Mouse (Mus musculus) bone marrow, adult 2 months (tissue): ENCODE measurements around the gene Bsn. TPM values are rescaled to one million over a fixed set of nuclear protein-coding genes. Genes with fewer than 3 reads are reported as not detected.

Source experiments
- H3K27ac ChIP-seq: fragments of 200-500 bp; 2 replicates; pipeline ENCODE4 v1.5.1; 2012; ENCODE audit warnings: low read depth, mild to moderate bottlenecking, control low read depth, inconsistent platforms, low read length; ENCODE audit not compliant: control insufficient read depth, poor library complexity, insufficient read depth
- H3K4me1 ChIP-seq: fragments of 200-500 bp; 2 replicates; pipeline ENCODE4 v1.6.1; 2011; ENCODE audit warnings: low read length; ENCODE audit not compliant: control insufficient read depth, insufficient read depth
- H3K4me3 ChIP-seq: fragments of 200-500 bp; replicated peaks from 2 replicates; pipeline ENCODE3; 2011; ENCODE audit warnings: mild to moderate bottlenecking, low read depth, low read length, control low read depth; ENCODE audit not compliant: control insufficient read depth
- CTCF ChIP-seq: fragments of 200-500 bp; IDR thresholded peaks from 2 replicates; pipeline ENCODE4 v1.5.1; 2011; ENCODE audit warnings: low read length, control low read depth; ENCODE audit not compliant: control insufficient read depth, insufficient read depth
- POLR2A ChIP-seq: fragments of 200-500 bp; IDR thresholded peaks from 2 replicates; pipeline ENCODE4 v1.6.1; 2011; ENCODE audit warnings: low read depth, mild to moderate bottlenecking, control low read depth, low read length, borderline replicate concordance; ENCODE audit not compliant: control insufficient read depth
- WGBS: fragments of 180-500 bp; shearing (Covaris S2); methylation state at CpG from one replicate; pipeline ENCODE4 v1.1.7; 2018; 5-methylcytosine and 5-hydroxymethylcytosine counted together
- polyA plus RNA-seq: library from polyadenylated mRNA; stranded (reverse); fragments of >200 nt; gene quantifications from 2 replicates; pipeline ENCODE4 v1.2.4, GENCODE M21; 2011; ENCODE audit warnings: low replicate concordance; ENCODE audit not compliant: missing spikeins, insufficient read depth, insufficient read length

The Bsn gene
- polyA plus RNA-seq, 1 experiment: 1.9 TPM

DNA sequence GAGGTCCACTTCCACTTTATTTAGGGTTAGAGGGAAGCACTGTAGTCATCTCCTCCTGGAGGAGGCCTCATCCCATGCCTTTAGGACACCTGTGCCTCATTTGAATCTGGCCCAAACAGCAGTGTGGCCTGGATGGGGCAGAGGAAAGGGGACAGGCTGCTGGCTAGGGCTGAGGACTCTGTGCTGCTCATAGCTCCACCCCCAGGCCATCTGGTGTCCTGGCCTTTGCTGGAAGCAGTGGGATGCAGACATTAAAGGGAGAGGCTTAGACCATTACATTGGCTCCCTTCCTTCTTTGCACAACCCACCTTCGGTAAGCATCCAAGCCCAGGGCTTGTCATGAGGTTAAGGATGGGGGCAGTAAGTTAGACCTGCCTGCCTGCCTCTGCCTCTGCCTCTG is 56.7 kb downstream of the Bsn start:
- TF ChIP-seq POLR2A (no peak), CTCF (no peak)
- no peak overlapping the region for H3K4me3 ChIP-seq
- H3K4me1 ChIP-seq: no peaks in the 10 kb centered on the region
- H3K27ac ChIP-seq: no peak overlapping the region
- WGBS: 82% methylated on average over 1 of the region's 1 CpGs

DNA sequence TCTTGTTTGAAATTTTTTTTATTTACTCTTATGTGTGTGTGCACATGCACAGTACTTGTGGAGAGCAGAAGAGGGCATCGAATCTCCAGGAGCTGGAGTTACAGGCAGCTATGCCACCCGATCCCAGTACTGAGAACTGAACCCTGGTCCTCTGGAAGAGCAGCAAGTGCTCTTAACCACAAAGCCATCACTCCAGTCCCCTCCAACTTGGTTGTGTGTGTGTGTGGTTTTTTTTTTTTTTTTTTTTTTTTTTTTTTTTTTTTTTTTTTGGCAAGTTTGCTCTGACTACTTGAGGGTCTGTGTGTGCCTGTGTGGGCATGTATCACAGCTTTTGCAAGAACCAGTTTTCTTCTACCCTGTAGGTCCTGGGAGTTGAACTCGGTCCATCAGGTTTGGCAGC is 57.8 kb downstream of the Bsn start:
- H3K4me1 ChIP-seq: no peaks in the 10 kb centered on the region
- H3K27ac ChIP-seq: no peak overlapping the region
- H3K4me3 ChIP-seq: no peak overlapping the region
- TF ChIP-seq CTCF (no peak), POLR2A (no peak)
- 84% methylated on average over 3 of the region's 3 CpGs for WGBS

DNA sequence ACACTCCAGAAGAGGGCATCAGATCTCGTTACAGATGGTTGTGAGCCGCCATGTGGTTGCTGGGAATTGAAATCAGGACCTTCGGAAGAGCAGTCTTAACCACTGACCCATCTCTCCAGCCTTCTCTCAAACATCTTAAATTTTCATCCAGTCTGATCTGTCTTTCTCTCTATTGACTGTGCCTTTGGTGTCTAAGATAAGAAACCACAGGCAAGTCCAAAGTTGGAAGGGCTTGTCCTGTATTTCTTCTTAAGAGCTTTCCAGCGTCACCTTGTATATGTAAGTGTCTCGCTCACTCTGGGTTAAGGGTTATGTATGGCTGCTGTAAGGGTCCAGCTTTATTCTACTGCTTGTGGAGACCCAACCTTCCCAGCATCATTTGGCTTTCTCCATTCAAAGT is 58.7 kb downstream of the Bsn start:
- TF ChIP-seq CTCF: no peak
- TF ChIP-seq POLR2A: no peak
- no peaks in the 10 kb centered on the region for H3K4me1 ChIP-seq
- 53% methylated on average over 5 of the region's 5 CpGs for WGBS
- no peak overlapping the region for H3K27ac ChIP-seq
- H3K4me3 ChIP-seq: no peak overlapping the region

DNA sequence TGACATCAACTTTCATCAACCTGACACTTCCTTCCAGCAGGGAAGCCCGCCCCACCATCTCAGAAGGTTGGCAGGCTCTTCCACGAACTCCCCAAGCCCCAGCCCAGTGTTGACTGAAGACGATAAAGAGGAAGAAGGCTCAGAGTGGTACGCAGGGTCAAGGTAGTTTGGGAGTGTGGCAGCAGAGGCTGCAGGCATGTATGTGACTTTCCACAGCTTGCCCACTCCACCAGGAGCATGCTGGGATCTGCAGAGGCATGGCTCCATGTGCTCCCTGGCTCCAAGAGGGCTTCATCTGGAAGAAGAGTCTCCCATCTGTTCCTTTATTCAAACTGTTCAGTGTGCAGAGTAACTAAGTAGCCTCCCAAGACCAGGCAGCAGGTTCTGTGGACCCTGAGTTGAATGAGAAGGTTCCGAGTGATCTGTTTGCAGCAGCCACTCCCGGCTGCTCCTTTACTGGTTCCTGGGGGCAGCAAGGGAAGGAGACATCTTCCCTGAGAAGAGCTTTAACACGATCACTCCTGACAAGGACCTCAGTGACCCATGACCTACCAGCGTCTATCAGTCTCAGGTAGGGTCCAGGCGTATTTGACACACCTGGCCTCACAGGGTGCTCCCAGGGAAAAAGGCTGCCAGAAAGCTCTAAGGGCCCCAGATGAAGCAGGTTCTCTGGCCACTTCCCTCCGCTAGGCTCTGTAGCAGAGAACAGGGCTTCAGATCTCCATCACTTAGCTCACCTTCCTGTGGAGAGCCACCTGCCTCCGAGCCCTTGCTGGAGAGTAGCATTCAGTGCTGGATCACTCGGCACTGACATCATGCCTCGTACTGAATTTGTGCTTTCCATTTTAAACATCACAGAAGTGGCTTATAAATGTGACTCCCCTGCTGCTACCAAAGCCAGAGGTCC is 60.9 kb downstream of the Bsn start:
- H3K27ac ChIP-seq: no peak overlapping the region
- H3K4me1 ChIP-seq: no peaks in the 10 kb centered on the region
- 61% methylated on average over 13 of the region's 13 CpGs for WGBS
- H3K4me3 ChIP-seq: no peak overlapping the region
- no peak for TF ChIP-seq POLR2A
- no peak for TF ChIP-seq CTCF

DNA sequence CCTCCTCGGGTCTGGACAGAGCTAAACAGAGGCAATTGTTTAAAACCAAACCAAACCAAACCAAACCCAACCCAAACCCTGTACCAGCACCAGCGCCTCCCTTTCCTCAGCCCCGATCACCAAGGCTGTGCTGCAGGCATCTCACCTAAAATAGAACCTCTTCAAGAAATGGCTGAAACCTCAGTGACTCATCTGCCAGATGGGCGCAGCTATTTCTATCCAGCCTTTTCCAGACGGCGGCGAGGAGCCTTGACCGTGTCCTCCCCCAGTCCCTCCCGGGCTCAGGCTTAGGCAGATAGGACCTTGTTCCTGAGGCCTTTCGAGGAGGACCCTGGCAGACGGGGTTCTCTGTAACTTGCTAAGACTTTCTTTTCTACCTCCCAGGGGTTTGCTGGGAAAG is 61.9 kb downstream of the Bsn start:
- TF ChIP-seq CTCF (no peak), POLR2A (no peak)
- no peak overlapping the region for H3K27ac ChIP-seq
- H3K4me1 ChIP-seq: no peaks in the 10 kb centered on the region
- H3K4me3 ChIP-seq: no peak overlapping the region
- 85% methylated on average over 11 of the region's 11 CpGs for WGBS

DNA sequence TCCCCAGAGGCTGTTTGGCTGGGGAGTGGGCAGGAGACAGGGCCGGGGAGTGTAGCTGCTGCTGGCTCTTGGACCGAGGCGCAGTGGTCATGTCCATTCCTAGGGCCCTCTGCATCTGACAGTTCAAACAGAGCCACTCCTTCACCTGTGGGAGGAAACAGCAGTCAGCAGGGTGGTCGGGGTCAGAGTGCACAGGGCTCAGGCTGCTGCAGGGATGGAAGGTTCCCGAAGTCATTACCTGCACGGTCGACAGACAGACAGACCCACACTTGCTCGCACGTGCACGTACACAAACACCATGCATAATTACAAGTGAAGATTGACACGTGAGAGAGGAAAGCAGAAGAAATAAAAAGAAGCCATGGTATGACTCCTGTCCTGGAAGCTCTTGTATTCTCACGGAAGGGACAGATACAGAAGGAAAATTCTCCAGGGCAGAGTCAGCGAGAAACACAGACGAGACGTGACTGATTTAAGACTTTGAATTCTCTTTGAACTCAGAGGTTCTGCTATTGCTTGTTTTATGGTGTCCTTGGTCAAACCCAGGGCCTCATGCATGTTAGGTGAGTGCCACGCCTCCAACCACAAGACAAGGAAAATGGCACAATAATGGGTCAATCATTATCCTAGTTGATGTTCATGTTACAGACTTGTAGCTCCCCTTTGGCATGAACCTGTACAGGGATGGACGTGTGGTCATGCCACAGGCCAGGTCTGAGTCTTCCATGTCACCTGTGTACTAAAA is 63.6 kb downstream of the Bsn start:
- TF ChIP-seq POLR2A (no peak), CTCF (no peak)
- Histone ChIP-seq H3K27ac (no peak overlapping the region), H3K4me3 (no peak overlapping the region), H3K4me1 (no peaks in the 10 kb centered on the region)
- WGBS: 83% methylated on average over 17 of the region's 17 CpGs

DNA sequence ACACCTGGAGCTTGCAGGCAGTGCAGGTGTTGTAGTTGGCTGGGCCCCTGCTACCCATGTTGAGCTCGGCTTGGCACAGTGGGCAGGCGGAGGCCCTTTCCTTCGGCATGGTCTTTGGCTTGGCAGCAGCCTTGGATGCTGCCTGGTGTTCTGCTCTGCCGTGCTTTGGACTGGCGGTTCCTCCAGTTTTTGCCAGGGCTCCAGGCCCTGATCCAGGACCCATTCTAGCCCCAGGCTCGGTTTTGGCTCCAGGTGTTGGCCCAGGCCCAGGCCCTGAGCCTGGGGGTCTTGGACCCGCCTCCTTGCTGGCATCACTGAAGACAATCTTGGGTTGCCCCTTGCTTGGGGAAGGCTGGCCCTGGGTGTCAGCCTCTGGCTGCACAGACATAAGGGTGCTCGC is 64.5 kb downstream of the Bsn start:
- Histone ChIP-seq H3K4me3 (no peak overlapping the region), H3K27ac (no peak overlapping the region), H3K4me1 (no peaks in the 10 kb centered on the region)
- TF ChIP-seq POLR2A: no peak
- TF ChIP-seq CTCF: no peak
- 83% methylated on average over 8 of the region's 8 CpGs for WGBS

DNA sequence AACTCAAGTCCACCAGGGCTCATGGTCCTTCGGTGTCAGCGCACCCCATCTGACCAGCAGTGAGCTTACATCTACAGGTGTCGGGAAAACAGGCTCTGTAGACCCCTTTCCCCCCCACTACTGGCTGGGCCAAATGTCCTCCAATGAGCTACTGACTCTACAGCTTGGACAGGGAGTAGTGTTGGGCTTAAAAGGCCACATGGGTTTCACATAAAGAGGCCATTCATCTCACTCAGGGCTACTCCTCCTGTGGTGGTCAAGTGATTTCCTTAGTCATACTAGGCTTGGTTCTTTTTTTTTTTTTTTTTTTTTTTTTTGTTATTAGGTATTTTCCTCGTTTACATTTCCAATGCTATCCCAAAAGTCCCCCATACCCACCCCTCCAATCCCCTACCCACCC is 66.3 kb downstream of the Bsn start:
- Histone ChIP-seq H3K4me1 (peaks cover 2% of the 10 kb centered on the region; the same call in 1 of the 2 replicates), H3K27ac (no peak overlapping the region), H3K4me3 (no peak overlapping the region)
- TF ChIP-seq POLR2A (no peak), CTCF (no peak)
- 80% methylated on average over 4 of the region's 4 CpGs for WGBS
